Mouse (Mus musculus) MEL (cell line): ENCODE results near the gene Agpat1. TPM values are rescaled to one million over a fixed set of nuclear protein-coding genes. Genes with fewer than 3 reads are reported as not detected.

Source experiments
- DNase-seq: peaks from one replicate; pipeline ENCODE4 v3.0.0; 2011; ENCODE audit warnings: low read depth, low spot score
- H3K27ac ChIP-seq: 2 replicates; pipeline ENCODE4 v1.5.1; 2012; ENCODE audit warnings: low read depth, mild to moderate bottlenecking, control low read depth, low read length, moderate library complexity; ENCODE audit not compliant: control insufficient read depth
- H3K27me3 ChIP-seq, 2 experiments: fragments of 150-350 bp in 1 of 2; sonication (generic) in 1 of 2; 2 replicates each; pipeline ENCODE4 v1.6.1; 2012; ENCODE audit warnings: low read length in 2 of 2, mild to moderate bottlenecking in 2 of 2, improper control_type of control experiment in 1 of 2, moderate library complexity in 1 of 2; ENCODE audit not compliant: insufficient read depth in 2 of 2, control insufficient read depth in 1 of 2
- H3K36me3 ChIP-seq, 2 experiments: 2 replicates each; pipeline ENCODE4 v1.6.1; 2012 to 2014; ENCODE audit warnings: low read length in 2 of 2, improper control_type of control experiment in 1 of 2, inconsistent platforms in 1 of 2, mild to moderate bottlenecking in 1 of 2; ENCODE audit not compliant: insufficient read depth in 2 of 2, control insufficient read depth in 1 of 2
- H3K4me1 ChIP-seq, 2 experiments: fragments of 150-350 bp in 1 of 2; sonication (generic) in 1 of 2; 2 replicates each; pipeline ENCODE4 v1.6.1; 2012; ENCODE audit warnings: low read length in 2 of 2, improper control_type of control experiment in 1 of 2, mild to moderate bottlenecking in 1 of 2; ENCODE audit not compliant: insufficient read depth in 2 of 2, control insufficient read depth in 1 of 2
- H3K4me3 ChIP-seq, 2 experiments: fragments of 150-350 bp in 1 of 2; sonication (generic) in 1 of 2; 2 replicates each; pipeline ENCODE4 v1.5.1; 2012; ENCODE audit warnings: low read depth in 2 of 2, low read length in 2 of 2, mild to moderate bottlenecking in 2 of 2, moderate library complexity in 2 of 2, control low read depth in 1 of 2, improper control_type of control experiment in 1 of 2; ENCODE audit not compliant: control insufficient read depth in 1 of 2, insufficient read depth in 1 of 2
- H3K79me2 ChIP-seq: 2 replicates; pipeline ENCODE4 v1.6.1; 2012; ENCODE audit warnings: mild to moderate bottlenecking, low read length, moderate library complexity; ENCODE audit not compliant: control insufficient read depth, poor library complexity, insufficient read depth
- H3K9ac ChIP-seq: 2 replicates; pipeline ENCODE4 v1.6.1; 2012; ENCODE audit warnings: low read depth, mild to moderate bottlenecking, control low read depth, low read length, moderate library complexity; ENCODE audit not compliant: control insufficient read depth, poor library complexity, severe bottlenecking
- H3K9me3 ChIP-seq: fragments of 150-350 bp; sonication (generic); replicated peaks from 2 replicates; pipeline ENCODE4 v1.6.1; 2012; ENCODE audit warnings: mild to moderate bottlenecking, low read length, improper control_type of control experiment, moderate library complexity; ENCODE audit not compliant: insufficient read depth
- CHD1 ChIP-seq: IDR thresholded peaks from 2 replicates; pipeline ENCODE4 v1.6.1; 2012; ENCODE audit warnings: low read depth, mild to moderate bottlenecking, inconsistent platforms, low read length, improper control_type of control experiment
- CTCF ChIP-seq, 3 experiments: IDR thresholded peaks in 2 of 3; conservative IDR thresholded peaks in 1 of 3; 2 replicates each; pipeline ENCODE4 v1.5.1; 2011 to 2012; ENCODE audit warnings: low read length in 3 of 3, low read depth in 2 of 3, mild to moderate bottlenecking in 2 of 3, improper control_type of control experiment in 1 of 3, inconsistent platforms in 1 of 3, mixed read lengths in 1 of 3, moderate library complexity in 1 of 3; ENCODE audit not compliant: control insufficient read depth in 1 of 3, insufficient read depth in 1 of 3, poor library complexity in 1 of 3, severe bottlenecking in 1 of 3
- E2F4 ChIP-seq: IDR thresholded peaks from 2 replicates; pipeline ENCODE4 v1.6.1; 2011; ENCODE audit warnings: low read depth, low read length, improper control_type of control experiment, borderline replicate concordance
- EP300 ChIP-seq, 2 experiments: IDR thresholded peaks; 2 replicates each; pipeline ENCODE4 v1.6.1; 2011; ENCODE audit warnings: improper control_type of control experiment in 2 of 2, low read length in 2 of 2, low read depth in 1 of 2, mild to moderate bottlenecking in 1 of 2
- ETS1 ChIP-seq: IDR thresholded peaks from 2 replicates; pipeline ENCODE4 v1.6.1; 2012; ENCODE audit warnings: low read depth, mild to moderate bottlenecking, inconsistent platforms, low read length, improper control_type of control experiment, moderate library complexity
- KAT2A ChIP-seq: conservative IDR thresholded peaks from 2 replicates; pipeline ENCODE4 v1.6.1; 2012; ENCODE audit warnings: low read depth, low read length, improper control_type of control experiment, inconsistent platforms
- MAFK ChIP-seq: IDR thresholded peaks from 2 replicates; pipeline ENCODE4 v1.6.1; 2011; ENCODE audit warnings: low read depth, mild to moderate bottlenecking, low read length, improper control_type of control experiment, borderline replicate concordance
- MAZ ChIP-seq: IDR thresholded peaks from 2 replicates; pipeline ENCODE4 v1.6.1; 2012; ENCODE audit warnings: low read depth, mild to moderate bottlenecking, inconsistent platforms, low read length, improper control_type of control experiment
- MEF2A ChIP-seq: IDR thresholded peaks from 2 replicates; pipeline ENCODE4 v1.6.1; 2014; ENCODE audit warnings: low read depth, mild to moderate bottlenecking, inconsistent platforms, low read length, improper control_type of control experiment; ENCODE audit not compliant: poor library complexity, insufficient replicate concordance, severe bottlenecking; ENCODE audit errors: extremely low read depth
- MYC ChIP-seq: IDR thresholded peaks from 2 replicates; pipeline ENCODE4 v1.6.1; 2011; ENCODE audit warnings: low read depth, mild to moderate bottlenecking, low read length, improper control_type of control experiment, moderate library complexity
- NELFE ChIP-seq: IDR thresholded peaks from 2 replicates; pipeline ENCODE4 v1.6.1; 2011; ENCODE audit warnings: low read depth, low read length, improper control_type of control experiment
- POLR2AphosphoS5 ChIP-seq: IDR thresholded peaks from 2 replicates; pipeline ENCODE4 v1.6.1; 2012; ENCODE audit warnings: low read depth, borderline replicate concordance, mild to moderate bottlenecking, inconsistent platforms, low read length, moderate library complexity, mixed read lengths
- SIN3A ChIP-seq: IDR thresholded peaks from 2 replicates; pipeline ENCODE4 v1.6.1; 2012; ENCODE audit warnings: low read length, improper control_type of control experiment, inconsistent platforms
- TBP ChIP-seq: IDR thresholded peaks from 2 replicates; pipeline ENCODE4 v1.8.0; 2011; ENCODE audit warnings: low read depth, low read length, improper control_type of control experiment
- TCF12 ChIP-seq: IDR thresholded peaks from 2 replicates; pipeline ENCODE4 v1.6.1; 2014; ENCODE audit warnings: low read depth, mild to moderate bottlenecking, inconsistent platforms, low read length, improper control_type of control experiment, moderate library complexity
- UBTF ChIP-seq: IDR thresholded peaks from 2 replicates; pipeline ENCODE4 v1.6.1; 2012; ENCODE audit warnings: low read depth, mild to moderate bottlenecking, inconsistent platforms, low read length, improper control_type of control experiment, moderate library complexity, borderline replicate concordance; ENCODE audit not compliant: insufficient read depth
- USF1 ChIP-seq: IDR thresholded peaks from 2 replicates; pipeline ENCODE4 v1.6.1; 2014; ENCODE audit warnings: low read depth, mild to moderate bottlenecking, inconsistent platforms, low read length, improper control_type of control experiment, moderate library complexity
- ZC3H11A ChIP-seq: IDR thresholded peaks from 2 replicates; pipeline ENCODE4 v1.6.1; 2012; ENCODE audit warnings: low read depth, mild to moderate bottlenecking, inconsistent platforms, low read length, improper control_type of control experiment
- ZKSCAN1 ChIP-seq: IDR thresholded peaks from 2 replicates; pipeline ENCODE4 v1.6.1; 2012; ENCODE audit warnings: low read depth, mild to moderate bottlenecking, inconsistent platforms, low read length, improper control_type of control experiment, moderate library complexity
- ZNF384 ChIP-seq: IDR thresholded peaks from 2 replicates; pipeline ENCODE4 v1.6.1; 2012; ENCODE audit warnings: low read depth, mild to moderate bottlenecking, inconsistent platforms, low read length, improper control_type of control experiment
- polyA plus RNA-seq, 2 experiments: library from polyadenylated mRNA; stranded (reverse) in 1 of 2; unstranded in 1 of 2; fragments of >175 nt in 1 of 2; fragments of >200 nt in 1 of 2; gene quantifications; 2 replicates each; pipeline versions ENCODE4 v1.2.1 to v1.2.4; 2012; ENCODE audit warnings: low replicate concordance in 2 of 2, low read depth in 1 of 2; ENCODE audit not compliant: insufficient read length in 2 of 2, insufficient read depth in 1 of 2, missing spikeins in 1 of 2
- total RNA-seq: library from RNA; depleted of rRNA; stranded (reverse); fragments of 300-350 nt; gene quantifications from 2 replicates; pipeline ENCODE4 v1.2.3, GENCODE M21; 2012

Gene Agpat1
- total and polyA plus RNA-seq, 3 experiments: 85.2 to 153 TPM; not detected in 1

DNA sequence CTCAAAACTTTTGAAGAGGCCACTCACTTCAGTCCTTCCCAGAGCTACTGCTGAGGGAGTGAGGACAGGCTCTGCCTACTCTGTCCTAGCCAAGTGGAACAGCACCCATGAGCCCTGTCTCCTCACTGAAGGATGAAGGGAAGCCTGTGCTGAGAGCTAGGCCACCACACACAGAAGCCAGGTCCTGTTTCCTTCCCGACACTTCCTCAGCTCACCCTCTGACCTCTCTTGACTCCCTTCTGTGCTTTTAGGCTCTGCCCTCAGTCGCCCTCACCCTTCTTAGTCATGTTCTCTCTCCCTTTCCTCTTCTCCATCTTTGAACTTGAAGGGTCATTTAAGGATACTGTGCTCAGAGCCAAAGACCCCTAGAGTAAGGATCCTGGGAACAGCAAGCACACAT is 53.2 kb downstream of the Agpat1 start:
- Histone ChIP-seq H3K27ac (no peak overlapping the region), H3K4me1 (peaks cover 0 to 19% of the 10 kb centered on the region in 2 experiments; a peak in 3 of 4 replicates), H3K9ac (no peak overlapping the region), H3K79me2 (no peaks in the 10 kb centered on the region), H3K36me3 (peaks cover 0 to 3% of the 10 kb centered on the region in 2 experiments; a peak in 1 of 4 replicates), H3K4me3 (no peak overlapping the region), H3K9me3 (no peaks in the 10 kb centered on the region), H3K27me3 (no peaks in the 10 kb centered on the region)
- DNase-seq: no peak
- TF ChIP-seq CHD1 (no peak), ETS1 (no peak), KAT2A (no peak)

DNA sequence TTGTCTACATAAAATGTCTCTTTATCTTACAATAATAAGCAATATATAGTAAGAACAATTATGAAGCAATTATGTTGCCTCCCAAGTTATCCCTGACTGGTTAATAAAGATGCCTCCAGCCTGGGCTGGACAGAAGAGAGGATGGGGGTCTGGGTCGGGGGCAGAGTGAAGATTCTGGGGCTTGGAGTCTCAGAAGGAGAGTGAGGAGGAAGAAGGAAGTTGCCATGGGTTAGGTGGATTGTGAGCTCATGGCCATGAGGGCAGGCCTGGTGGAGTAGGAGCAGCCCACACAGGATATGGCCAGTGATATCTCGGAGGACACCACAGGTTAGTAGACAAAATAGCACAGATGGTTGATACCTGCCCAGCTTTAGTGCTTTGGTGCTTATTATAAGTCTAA is 54.1 kb downstream of the Agpat1 start:
- H3K9ac ChIP-seq: no peak overlapping the region
- no peak for TF ChIP-seq POLR2AphosphoS5
- TF ChIP-seq ZKSCAN1: no peak
- no peak for TF ChIP-seq USF1
- TF ChIP-seq NELFE: no peak
- TF ChIP-seq MEF2A: no peak
- no peak for TF ChIP-seq CTCF (IDR thresholded peaks at IDR 0.05 in 2 of 3, conservative IDR thresholded peaks at IDR 0.05 in 1 of 3; ENCODE audit: control insufficient read depth in 1 of 3, insufficient read depth in 1 of 3, low read depth in 2 of 3, low read length in 3 of 3, poor library complexity in 1 of 3, severe bottlenecking in 1 of 3)
- TF ChIP-seq MAZ: no peak
- TF ChIP-seq EP300 (IDR thresholded peaks at IDR 0.05; ENCODE audit: low read depth in 1 of 2, low read length in 2 of 2): no peak
- no peak for TF ChIP-seq E2F4
- no peak for TF ChIP-seq ZNF384
- TF ChIP-seq TCF12: no peak
- no peak for TF ChIP-seq SIN3A
- no peak for TF ChIP-seq TBP
- TF ChIP-seq UBTF: no peak
- TF ChIP-seq CHD1: no peak
- no peak for TF ChIP-seq MYC
- TF ChIP-seq MAFK: no peak
- no peak for TF ChIP-seq ZC3H11A
- no peak for DNase-seq
- H3K27ac ChIP-seq: no peak overlapping the region
- H3K79me2 ChIP-seq: no peaks in the 10 kb centered on the region
- H3K36me3 ChIP-seq: peaks cover 0 to 3% of the 10 kb centered on the region in 2 experiments; a peak in 1 of 4 replicates
- no peak overlapping the region for H3K4me3 ChIP-seq
- no peaks in the 10 kb centered on the region for H3K27me3 ChIP-seq
- H3K4me1 ChIP-seq: peaks cover 0 to 23% of the 10 kb centered on the region in 2 experiments; a peak in 3 of 4 replicates
- no peaks in the 10 kb centered on the region for H3K9me3 ChIP-seq
